Mouse (Mus musculus) liver, embryonic 12.5 days (tissue): ENCODE results near the gene Krt87. TPM values are rescaled to one million over a fixed set of nuclear protein-coding genes. Genes with fewer than 3 reads are reported as not detected.

Experiments
- ATAC-seq: fragments of 200-750 bp; cut with Nextera tagmentation; 2 replicates; pipeline ENCODE4 v1.8.0; 2017; ENCODE audit warnings: moderate number of reproducible peaks, mild to moderate bottlenecking, moderate library complexity
- H3K27ac ChIP-seq: fragments of 300-500 bp; sonication (generic); 2 replicates; pipeline ENCODE4 v1.5.1; 2016; ENCODE audit warnings: mild to moderate bottlenecking
- H3K27me3 ChIP-seq: fragments of 300-500 bp; sonication (generic); replicated peaks from 2 replicates; pipeline ENCODE4 v1.6.1; 2016; ENCODE audit warnings: mild to moderate bottlenecking, moderate library complexity
- H3K36me3 ChIP-seq: fragments of 300-500 bp; sonication (generic); 2 replicates; pipeline ENCODE4 v1.6.1; 2016; ENCODE audit warnings: mild to moderate bottlenecking, moderate library complexity
- H3K4me1 ChIP-seq: fragments of 300-500 bp; sonication (generic); 2 replicates; pipeline ENCODE4 v1.6.1; 2016
- H3K4me2 ChIP-seq: fragments of 300-500 bp; sonication (generic); 2 replicates; pipeline ENCODE4 v1.6.1; 2016; ENCODE audit warnings: mild to moderate bottlenecking, moderate library complexity
- H3K4me3 ChIP-seq: fragments of 300-500 bp; sonication (generic); 2 replicates; pipeline ENCODE4 v1.5.1; 2016; ENCODE audit warnings: mild to moderate bottlenecking, moderate library complexity
- H3K9ac ChIP-seq: fragments of 300-500 bp; sonication (generic); 2 replicates; pipeline ENCODE4 v1.6.1; 2016; ENCODE audit warnings: mild to moderate bottlenecking, moderate library complexity
- H3K9me3 ChIP-seq: fragments of 300-500 bp; sonication (generic); replicated peaks from 2 replicates; pipeline ENCODE4 v1.6.1; 2016; ENCODE audit warnings: mild to moderate bottlenecking, moderate library complexity
- WGBS: fragments of 180-500 bp; shearing (Covaris S2); methylation state at CpG from one replicate; pipeline ENCODE4 v1.1.7; 2016; ENCODE audit not compliant: insufficient replicate concordance; 5-methylcytosine and 5-hydroxymethylcytosine counted together
- polyA plus RNA-seq: library from polyadenylated mRNA; unstranded; fragments of >200 nt; fragmentation: Nextera tagmentation; extraction: Ambion mirVana; gene quantifications from 2 replicates; pipeline ENCODE4 v1.2.1, GENCODE M21; 2016

Gene Krt87
- not detected in 2 replicates for polyA plus RNA-seq

GRCm38 (mm10) chr15:101438555-101438954 lies at the start of gene Krt87:
Gene Krt87, minus strand, starts transcription at chr15:101438804.
- Histone ChIP-seq H3K36me3 (no peaks in the 10 kb centered on the region), H3K4me2 (peak within 1 kb of the TSS; percentile 6; the same call in 1 of the 2 replicates), H3K9me3 (no peaks in the 10 kb centered on the region), H3K27ac (no peak within 1 kb of the TSS), H3K27me3 (peaks cover 47% of the 10 kb centered on the region), H3K4me1 (no peaks in the 10 kb centered on the region), H3K4me3 (no peak within 1 kb of the TSS), H3K9ac (no peak within 1 kb of the TSS)
- WGBS = 6% methylated on average over 32 of the region's 34 CpGs
- ATAC-seq = no peak

- Histone ChIP-seq H3K4me1 (no peaks in the 10 kb centered on the region; the same call in 1 of the 2 replicates), H3K27me3 (no peaks in the 10 kb centered on the region; the same call in 1 of the 2 replicates), H3K4me3 (no peak overlapping the region), H3K27ac (no peak overlapping the region), H3K36me3 (no peaks in the 10 kb centered on the region), H3K9ac (no peak overlapping the region), H3K9me3 (no peaks in the 10 kb centered on the region), H3K4me2 (no peak overlapping the region)
- 60% methylated on average over 11 of the region's 11 CpGs for WGBS
- ATAC-seq = no peak
Observed at GRCm38 (mm10) chr15:101485911-101486635, 47.5 kb upstream of the Krt87 start.

GRCm38 (mm10) chr15:101484939-101485338 lies 46.3 kb upstream of the Krt87 start:
- ATAC-seq = no peak
- Histone ChIP-seq H3K27ac (no peak overlapping the region), H3K27me3 (peaks cover 6% of the 10 kb centered on the region), H3K9me3 (no peaks in the 10 kb centered on the region), H3K9ac (no peak overlapping the region), H3K4me2 (no peak overlapping the region), H3K4me1 (no peaks in the 10 kb centered on the region; the same call in 1 of the 2 replicates), H3K4me3 (no peak overlapping the region), H3K36me3 (no peaks in the 10 kb centered on the region)
- 39% methylated on average over 1 of the region's 1 CpGs for WGBS

GRCm38 (mm10) chr15:101483646-101484045 lies 45.0 kb upstream of the Krt87 start:
- Histone ChIP-seq H3K4me1 (peaks cover 9% of the 10 kb centered on the region), H3K36me3 (no peaks in the 10 kb centered on the region), H3K4me3 (no peak overlapping the region), H3K9me3 (no peaks in the 10 kb centered on the region), H3K27me3 (peaks cover 19% of the 10 kb centered on the region), H3K4me2 (no peak overlapping the region), H3K9ac (no peak overlapping the region), H3K27ac (no peak overlapping the region)
- no peak for ATAC-seq
- WGBS = 91% methylated on average over 1 of the region's 1 CpGs

GRCm38 (mm10) chr15:101482056-101482455 lies 43.5 kb upstream of the Krt87 start:
- Histone ChIP-seq H3K4me2 (no peak overlapping the region), H3K9ac (no peak overlapping the region), H3K36me3 (no peaks in the 10 kb centered on the region), H3K9me3 (no peaks in the 10 kb centered on the region), H3K27me3 (peaks cover 28% of the 10 kb centered on the region), H3K4me3 (no peak overlapping the region), H3K27ac (no peak overlapping the region), H3K4me1 (peaks cover 9% of the 10 kb centered on the region)
- no peak for ATAC-seq
- 27% methylated on average over 4 of the region's 4 CpGs for WGBS

GRCm38 (mm10) chr15:101479666-101480060 lies 41.1 kb upstream of the Krt87 start:
- Histone ChIP-seq H3K4me3 (no peak overlapping the region), H3K9me3 (no peaks in the 10 kb centered on the region), H3K9ac (no peak overlapping the region), H3K27ac (no peak overlapping the region), H3K27me3 (peaks cover 28% of the 10 kb centered on the region), H3K4me2 (peak overlapping the region; percentile 48), H3K4me1 (peaks cover 9% of the 10 kb centered on the region), H3K36me3 (no peaks in the 10 kb centered on the region)
- 32% methylated on average over 11 of the region's 11 CpGs for WGBS
- no peak for ATAC-seq

- Histone ChIP-seq H3K36me3 (no peaks in the 10 kb centered on the region), H3K9me3 (no peaks in the 10 kb centered on the region), H3K4me2 (peak overlapping the region; percentile 48), H3K4me1 (peaks cover 9% of the 10 kb centered on the region; the same call in 1 of the 2 replicates), H3K4me3 (peak overlapping the region; percentile 16; the same call in 1 of the 2 replicates), H3K27ac (no peak overlapping the region), H3K9ac (no peak overlapping the region), H3K27me3 (peaks cover 28% of the 10 kb centered on the region)
- no peak for ATAC-seq
- 10% methylated on average over 31 of the region's 31 CpGs for WGBS
Observed at GRCm38 (mm10) chr15:101479007-101479665, 40.5 kb upstream of the Krt87 start.

GRCm38 (mm10) chr15:101472952-101473528 lies 34.4 kb upstream of the Krt87 start, which contains the start of gene Krt86:
Gene Krt86, plus strand, starts transcription at chr15:101473478.
- Histone ChIP-seq H3K4me1 (no peaks in the 10 kb centered on the region), H3K9me3 (no peaks in the 10 kb centered on the region), H3K36me3 (no peaks in the 10 kb centered on the region), H3K4me2 (no peak within 1 kb of the TSS), H3K27me3 (0 out of 2 replicates have a peak, but pooled peaks cover 6% of the 10 kb centered on the region), H3K9ac (no peak within 1 kb of the TSS), H3K27ac (no peak within 1 kb of the TSS), H3K4me3 (no peak within 1 kb of the TSS)
- ATAC-seq = no peak
- WGBS = 20% methylated on average over 10 of the region's 10 CpGs

- Histone ChIP-seq H3K4me2 (no peak overlapping the region), H3K9me3 (no peaks in the 10 kb centered on the region), H3K27ac (no peak overlapping the region), H3K4me3 (no peak overlapping the region), H3K4me1 (no peaks in the 10 kb centered on the region), H3K9ac (no peak overlapping the region), H3K36me3 (no peaks in the 10 kb centered on the region), H3K27me3 (no peaks in the 10 kb centered on the region)
- WGBS = 50% methylated on average over 4 of the region's 4 CpGs
- ATAC-seq = no peak
Observed at GRCm38 (mm10) chr15:101469093-101469492, 30.5 kb upstream of the Krt87 start.

GRCm38 (mm10) chr15:101463651-101464050 lies 25.0 kb upstream of the Krt87 start, which contains the start of gene Krt81:
Gene Krt81, minus strand, starts transcription at chr15:101463751.
- 64% methylated on average over 13 of the region's 13 CpGs for WGBS
- no peaks in the 10 kb centered on the region for H3K9me3 ChIP-seq
- H3K9ac ChIP-seq = no peak within 1 kb of the TSS
- no peak within 1 kb of the TSS for H3K4me3 ChIP-seq
- no peak within 1 kb of the TSS for H3K4me2 ChIP-seq
- H3K27ac ChIP-seq = no peak within 1 kb of the TSS
- ATAC-seq = no peak
- no peaks in the 10 kb centered on the region for H3K27me3 ChIP-seq
- H3K36me3 ChIP-seq = no peaks in the 10 kb centered on the region
- no peaks in the 10 kb centered on the region for H3K4me1 ChIP-seq

GRCm38 (mm10) chr15:101459283-101459682 lies 20.7 kb upstream of the Krt87 start:
- H3K36me3 ChIP-seq = no peaks in the 10 kb centered on the region
- H3K4me2 ChIP-seq = no peak overlapping the region
- H3K9ac ChIP-seq = no peak overlapping the region
- 65% methylated on average over 14 of the region's 14 CpGs for WGBS
- H3K4me3 ChIP-seq = no peak overlapping the region
- H3K9me3 ChIP-seq = no peaks in the 10 kb centered on the region
- H3K4me1 ChIP-seq = no peaks in the 10 kb centered on the region
- no peak overlapping the region for H3K27ac ChIP-seq
- H3K27me3 ChIP-seq = no peaks in the 10 kb centered on the region
- ATAC-seq = no peak

- no peaks in the 10 kb centered on the region for H3K36me3 ChIP-seq
- no peak overlapping the region for H3K4me2 ChIP-seq
- H3K9me3 ChIP-seq = no peaks in the 10 kb centered on the region
- ATAC-seq = no peak
- no peak overlapping the region for H3K9ac ChIP-seq
- H3K27me3 ChIP-seq = no peaks in the 10 kb centered on the region
- H3K27ac ChIP-seq = no peak overlapping the region
- H3K4me1 ChIP-seq = no peaks in the 10 kb centered on the region
- no peak overlapping the region for H3K4me3 ChIP-seq
- WGBS = 73% methylated on average over 16 of the region's 16 CpGs
Observed at GRCm38 (mm10) chr15:101458361-101458930, 19.8 kb upstream of the Krt87 start.
